Mouse (Mus musculus) urinary bladder, postnatal 10 days (tissue): ENCODE data around the gene Shisa6.
"Not testable (repeated sequence)": the region's sequence is repeated elsewhere in the genome, so short reads cannot be mapped to it uniquely, and the experiment has no call there.

Experiments
- DNase-seq: peaks from one replicate; pipeline ENCODE4 v3.0.0; 2022; ENCODE audit warnings: low spot score

Gene Shisa6

DNA sequence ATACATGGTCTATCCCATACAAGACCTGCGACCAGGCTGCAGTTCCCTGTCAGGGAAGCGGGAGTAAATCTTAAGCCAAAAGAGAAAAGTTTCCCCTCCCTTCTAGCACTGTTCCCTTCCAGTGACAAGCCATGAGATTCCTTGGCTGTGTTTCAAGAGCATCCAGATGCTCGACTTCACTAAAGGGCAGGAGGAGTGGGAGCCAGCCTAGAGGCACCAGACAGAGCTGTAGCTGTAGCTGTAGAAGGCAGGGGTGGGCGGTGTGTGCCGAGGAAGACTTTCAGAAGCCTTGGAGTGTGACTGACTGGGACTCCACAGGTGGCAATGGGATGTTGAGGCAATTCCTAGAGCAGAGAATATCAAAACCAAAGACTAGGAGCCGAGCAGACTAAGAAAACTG lies 43.3 kb downstream of the Shisa6 start:
- no peak for DNase-seq

DNA sequence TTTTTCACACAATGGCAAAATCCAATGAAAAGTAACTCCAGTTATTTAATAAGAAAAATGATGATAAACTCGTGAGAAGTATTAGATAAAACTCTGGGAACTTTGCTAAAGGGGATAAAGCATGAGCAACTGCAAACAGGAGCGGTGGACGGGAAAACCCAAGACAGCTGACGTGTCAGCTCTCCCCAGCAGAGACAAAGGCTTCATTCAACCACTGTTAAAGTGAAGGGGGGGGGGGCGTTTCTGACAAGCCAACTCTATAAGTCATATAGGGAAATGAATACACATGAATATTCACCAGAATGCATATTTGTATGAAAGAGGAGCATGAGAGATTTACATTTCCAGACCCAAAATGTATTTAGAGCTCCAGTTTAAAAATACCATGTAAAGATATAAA lies 83.1 kb downstream of the Shisa6 start:
- DNase-seq: no peak

DNA sequence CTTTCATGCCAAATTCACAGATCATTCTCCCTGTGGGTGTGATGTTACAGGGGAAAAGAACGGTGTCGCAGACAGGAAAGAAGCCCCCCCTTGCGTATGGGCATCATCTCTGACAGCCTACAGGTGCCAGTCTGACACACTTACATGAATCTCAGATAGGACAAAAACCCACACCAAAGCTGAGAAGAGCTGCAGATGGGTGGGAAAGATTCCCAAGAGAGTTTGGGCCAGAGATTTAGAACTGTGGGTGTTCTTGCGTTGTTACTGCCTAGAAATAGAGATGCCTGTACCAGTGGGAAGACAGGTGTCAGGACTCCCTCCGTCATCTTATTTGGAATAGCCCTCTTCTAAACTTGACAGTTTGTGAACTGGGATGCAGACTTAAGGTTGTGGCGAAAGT lies 99.6 kb downstream of the Shisa6 start:
- DNase-seq: no peak

DNA sequence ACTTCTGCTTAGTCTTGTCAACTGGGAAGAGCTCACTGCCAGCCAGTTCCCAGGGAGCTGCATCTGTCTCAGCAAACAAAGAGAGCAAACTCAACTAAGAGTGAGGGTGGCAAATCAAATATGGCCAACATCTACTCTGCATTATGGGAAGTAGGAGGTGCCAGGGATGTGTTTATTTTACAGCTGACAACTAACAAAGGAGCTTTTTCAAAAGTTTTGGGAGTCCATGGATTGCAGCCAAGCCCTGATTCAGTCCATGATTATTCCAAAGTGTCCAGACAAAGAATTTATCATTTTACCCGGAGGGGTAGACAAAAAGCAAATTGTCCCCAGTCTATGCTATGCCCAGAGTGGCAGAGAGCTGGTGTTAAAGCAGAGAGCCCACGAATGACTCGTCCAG lies 107.5 kb downstream of the Shisa6 start:
- DNase-seq: no peak

DNA sequence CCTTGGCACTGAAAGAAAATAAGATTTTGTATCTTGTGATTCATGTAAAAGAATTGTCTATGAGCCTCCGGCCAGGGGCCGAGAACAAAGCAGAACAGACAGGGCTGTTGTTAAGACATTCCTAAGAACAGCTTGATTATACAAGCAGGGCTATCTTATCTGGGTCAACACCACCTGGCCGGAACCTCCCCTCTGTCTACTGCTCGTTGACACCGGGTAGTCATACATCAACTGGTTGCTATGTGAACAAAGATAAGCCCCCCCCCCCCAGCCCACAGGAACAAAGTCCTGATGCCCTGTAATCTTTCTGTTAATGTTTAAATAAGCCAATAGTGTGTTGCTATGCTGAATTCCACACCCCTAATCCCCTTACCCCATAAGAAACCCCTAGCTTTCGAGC lies 117.0 kb downstream of the Shisa6 start:
- not testable (repeated sequence) for DNase-seq

DNA sequence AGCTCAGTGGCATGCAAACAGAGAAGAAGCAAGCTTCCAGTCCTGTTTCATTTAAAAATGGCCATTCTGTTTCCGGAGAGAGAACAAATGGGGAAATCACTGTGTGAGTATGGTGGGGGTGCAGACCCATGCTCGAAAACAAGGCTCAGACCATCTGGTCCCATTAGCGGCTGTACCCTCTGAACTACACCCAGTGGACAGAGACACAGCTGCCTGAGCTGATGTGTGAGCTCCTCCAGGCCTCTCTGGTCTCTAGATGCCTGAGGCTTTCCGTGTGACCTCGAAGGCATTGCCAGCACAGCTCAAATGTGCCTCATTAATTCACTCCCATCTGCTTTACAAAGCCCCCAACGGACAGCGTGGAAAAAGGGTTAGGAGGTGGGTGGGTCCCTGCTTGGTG lies 125.7 kb downstream of the Shisa6 start:
- DNase-seq: no peak

DNA sequence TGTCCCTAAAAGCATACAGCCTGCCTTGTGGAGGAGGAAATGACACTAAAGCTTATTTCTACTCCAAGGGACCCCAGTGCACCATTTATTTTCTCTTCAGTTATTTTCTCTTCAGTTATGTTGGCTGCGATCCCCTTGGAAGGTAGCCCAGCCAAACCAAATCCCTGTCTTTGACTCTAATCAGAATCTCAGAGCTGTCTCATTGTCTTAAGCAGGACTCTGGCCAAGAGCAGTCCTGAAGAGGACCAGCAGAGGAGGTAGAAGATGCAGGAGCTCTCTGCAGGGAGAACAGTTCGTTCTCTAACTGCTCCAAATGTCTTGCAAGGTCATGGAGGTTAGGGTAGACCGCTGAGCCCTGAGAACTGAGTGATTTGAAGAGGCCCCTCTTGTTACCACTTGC lies 138.2 kb downstream of the Shisa6 start:
- DNase-seq: no peak

DNA sequence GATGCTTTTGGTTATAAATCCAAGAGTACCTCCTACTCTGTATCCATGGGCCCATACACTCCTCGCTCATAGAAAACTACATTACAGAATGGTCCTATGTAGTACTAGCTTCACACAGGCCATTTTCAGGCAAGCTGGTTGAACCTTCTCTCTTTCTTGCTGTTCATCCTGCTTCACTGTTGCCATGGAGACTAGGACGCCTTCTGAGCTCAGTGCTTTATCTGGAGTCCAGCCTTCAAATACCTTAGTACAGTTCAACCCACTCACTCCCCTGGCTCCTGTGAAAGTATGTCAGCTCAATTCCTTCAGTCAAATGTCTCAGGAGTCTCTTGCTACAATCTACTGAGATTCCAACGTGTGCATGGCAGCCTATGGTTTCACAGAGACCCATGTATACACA lies 154.0 kb downstream of the Shisa6 start:
- DNase-seq: no peak

DNA sequence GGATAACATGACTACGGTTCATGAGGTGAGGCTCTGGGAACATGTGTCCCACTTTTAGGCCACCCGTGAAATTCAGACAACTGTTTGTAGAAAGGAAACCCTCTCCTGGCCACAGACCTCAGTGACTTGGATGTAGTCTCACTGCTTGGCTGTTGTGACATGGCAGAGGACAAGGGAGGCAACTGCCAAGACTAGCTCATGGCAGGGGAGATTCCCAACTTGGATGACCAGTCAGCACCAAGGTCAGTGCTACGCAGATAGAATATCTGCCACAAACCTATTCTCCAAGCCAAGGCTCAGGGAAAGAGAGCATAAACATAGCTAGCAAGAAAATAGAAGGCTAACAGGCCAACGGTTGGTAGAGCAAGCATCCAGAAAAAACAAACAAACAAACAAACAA lies 156.0 kb downstream of the Shisa6 start:
- no peak for DNase-seq

DNA sequence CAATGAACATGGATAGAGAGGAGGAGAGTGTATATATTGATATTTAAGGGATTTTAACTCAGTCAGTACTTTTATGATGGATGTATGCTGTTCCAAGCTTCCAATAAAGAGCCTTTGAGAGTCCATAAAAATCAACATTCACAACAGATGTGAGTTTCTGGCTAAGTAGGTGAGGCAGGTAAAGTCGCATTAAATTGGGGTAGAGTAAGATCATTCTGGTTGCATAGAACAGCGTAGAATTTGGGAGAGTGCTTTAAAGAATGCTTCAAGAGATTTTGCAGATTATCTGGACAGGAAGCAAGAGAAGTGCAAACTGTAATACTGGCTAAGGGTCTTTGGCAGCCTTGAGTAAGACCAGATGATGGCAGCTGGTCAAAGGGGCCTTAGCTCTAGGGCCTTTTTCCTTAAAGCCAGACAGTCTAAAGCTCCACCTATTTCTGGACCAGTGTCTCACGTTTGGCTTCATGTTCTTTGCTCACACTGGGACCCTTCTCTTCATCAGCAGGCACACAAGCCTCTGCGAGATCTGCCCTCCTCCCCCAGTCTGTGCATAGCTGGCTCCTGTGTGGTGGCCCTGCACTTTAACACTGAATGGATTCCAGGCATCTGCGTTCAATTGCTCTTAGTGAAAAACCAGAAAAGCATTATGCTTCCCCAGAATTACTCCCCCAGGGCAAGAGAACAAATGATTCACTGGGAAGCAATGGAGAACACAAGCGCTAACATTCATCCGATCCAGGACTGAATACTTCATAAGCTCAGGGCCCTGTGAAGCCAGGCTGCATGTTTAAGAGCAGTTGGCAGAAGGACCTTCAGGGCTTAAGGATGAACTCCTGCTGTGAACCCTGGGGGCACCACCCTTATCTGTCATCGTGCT lies 158.7 kb downstream of the Shisa6 start:
- DNase-seq: no peak

DNA sequence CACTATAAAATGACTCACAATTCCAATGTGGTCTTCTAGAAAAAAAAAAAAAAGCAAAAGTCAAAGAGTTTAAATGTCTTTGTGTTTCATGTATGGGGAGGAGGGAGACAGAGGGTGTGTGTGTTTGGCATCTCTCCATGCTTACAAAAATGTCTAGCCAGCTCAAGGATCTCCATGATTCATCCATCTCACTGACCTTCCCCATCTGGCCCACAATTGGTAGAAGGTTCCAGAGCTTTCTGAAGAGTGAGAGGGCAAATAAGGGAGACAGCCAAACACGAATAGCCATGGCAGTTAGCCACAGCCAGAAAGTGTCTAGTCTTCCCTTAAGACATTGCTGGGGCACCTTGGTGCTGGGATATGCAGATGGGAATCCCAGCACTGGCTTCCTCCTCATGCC lies 166.0 kb downstream of the Shisa6 start:
- no peak for DNase-seq

DNA sequence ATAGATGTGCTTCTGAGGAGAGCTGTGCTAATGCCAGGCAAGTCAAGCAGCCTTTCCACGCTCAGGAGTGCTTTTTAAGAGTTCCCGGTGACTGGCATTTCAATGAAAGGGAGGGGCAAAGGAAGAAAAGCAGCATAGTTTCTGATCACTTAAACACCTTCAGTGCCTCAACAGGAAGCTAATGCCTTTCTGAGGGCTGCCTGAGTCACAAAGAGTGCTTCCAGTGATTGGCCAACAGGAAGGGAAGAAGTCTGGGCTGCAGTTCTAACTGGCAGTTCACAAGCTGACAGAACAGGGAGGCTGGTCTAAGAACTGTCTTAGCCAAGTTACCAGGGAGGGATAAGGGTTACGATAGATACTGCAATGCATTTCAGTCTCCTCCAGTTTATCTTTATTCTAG lies 180.9 kb downstream of the Shisa6 start:
- no peak for DNase-seq

DNA sequence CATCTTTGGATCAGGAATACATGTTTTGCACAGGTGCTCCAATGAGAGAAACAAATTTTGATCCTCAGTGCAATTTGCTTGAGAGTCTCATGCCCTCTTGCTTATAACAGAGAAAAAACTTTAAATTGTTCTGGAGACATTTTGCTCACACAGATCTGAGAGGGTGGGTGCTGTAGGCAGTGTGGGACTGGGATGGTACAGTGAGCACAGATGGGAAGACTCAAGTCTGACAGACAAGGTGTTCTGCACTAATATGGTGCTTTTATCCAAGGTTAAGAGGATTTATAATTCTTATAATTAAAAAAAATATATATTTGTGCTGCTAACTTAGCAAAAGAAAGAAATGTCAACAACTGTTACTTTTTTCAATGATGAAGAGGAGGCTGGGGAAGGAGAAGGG lies 189.5 kb downstream of the Shisa6 start:
- no peak for DNase-seq

DNA sequence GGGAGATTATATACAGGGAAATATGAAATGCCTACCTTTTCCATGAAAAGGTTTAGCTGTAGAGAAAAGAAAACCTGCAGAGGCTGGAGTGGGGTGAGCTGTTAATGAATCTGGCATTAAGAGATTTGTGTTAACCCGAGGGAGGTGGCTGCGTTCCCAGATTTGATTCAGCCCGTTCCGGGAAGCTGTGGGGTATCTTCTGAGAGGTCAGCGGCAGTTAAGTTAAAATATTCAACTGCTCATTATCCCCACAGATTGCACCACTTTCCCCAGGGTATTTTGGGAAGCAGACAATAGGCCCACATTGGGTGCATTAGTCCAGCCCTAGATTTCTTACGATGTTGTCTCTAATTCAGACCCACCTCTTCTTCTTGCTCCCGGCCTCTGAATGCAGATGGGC lies 213.0 kb downstream of the Shisa6 start:
- no peak for DNase-seq

DNA sequence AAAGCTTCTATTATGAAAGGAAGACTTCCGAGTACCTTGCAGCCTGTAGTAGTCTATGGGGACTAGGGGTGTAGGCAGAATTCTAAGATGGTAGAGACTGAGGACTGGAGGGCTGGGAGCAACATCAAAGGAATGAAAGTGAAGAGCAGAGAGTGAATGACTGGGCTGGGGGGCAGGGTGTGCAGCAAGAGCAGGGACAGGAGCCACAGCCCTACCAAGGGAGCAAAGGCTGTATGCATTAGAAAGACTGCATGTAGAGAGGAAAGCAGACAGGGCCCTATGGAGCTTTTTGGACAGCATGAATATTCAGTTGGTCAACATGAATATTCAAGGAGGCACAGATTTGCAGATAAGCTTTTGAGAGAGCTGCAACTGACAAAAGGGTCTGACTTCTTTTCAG lies 221.4 kb downstream of the Shisa6 start:
- DNase-seq: no peak

DNA sequence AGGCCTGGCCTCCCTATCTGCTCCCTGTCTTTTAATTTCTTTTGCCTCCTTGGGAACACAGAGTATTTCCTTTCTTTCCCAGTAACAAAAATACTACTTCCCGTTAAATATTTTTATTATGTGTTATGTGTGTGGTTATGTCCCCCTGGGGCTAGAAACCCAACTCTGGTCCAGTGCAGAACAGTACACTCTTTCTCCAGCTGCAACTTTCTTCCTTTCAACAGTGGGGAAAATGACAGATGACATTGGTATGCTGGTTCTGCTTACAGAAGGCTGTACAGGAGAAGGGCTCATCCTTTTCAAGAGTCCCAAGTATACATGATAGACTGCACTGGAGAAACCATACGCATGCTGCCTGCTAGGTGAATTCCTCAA lies 251.1 kb downstream of the Shisa6 start:
- no peak for DNase-seq

DNA sequence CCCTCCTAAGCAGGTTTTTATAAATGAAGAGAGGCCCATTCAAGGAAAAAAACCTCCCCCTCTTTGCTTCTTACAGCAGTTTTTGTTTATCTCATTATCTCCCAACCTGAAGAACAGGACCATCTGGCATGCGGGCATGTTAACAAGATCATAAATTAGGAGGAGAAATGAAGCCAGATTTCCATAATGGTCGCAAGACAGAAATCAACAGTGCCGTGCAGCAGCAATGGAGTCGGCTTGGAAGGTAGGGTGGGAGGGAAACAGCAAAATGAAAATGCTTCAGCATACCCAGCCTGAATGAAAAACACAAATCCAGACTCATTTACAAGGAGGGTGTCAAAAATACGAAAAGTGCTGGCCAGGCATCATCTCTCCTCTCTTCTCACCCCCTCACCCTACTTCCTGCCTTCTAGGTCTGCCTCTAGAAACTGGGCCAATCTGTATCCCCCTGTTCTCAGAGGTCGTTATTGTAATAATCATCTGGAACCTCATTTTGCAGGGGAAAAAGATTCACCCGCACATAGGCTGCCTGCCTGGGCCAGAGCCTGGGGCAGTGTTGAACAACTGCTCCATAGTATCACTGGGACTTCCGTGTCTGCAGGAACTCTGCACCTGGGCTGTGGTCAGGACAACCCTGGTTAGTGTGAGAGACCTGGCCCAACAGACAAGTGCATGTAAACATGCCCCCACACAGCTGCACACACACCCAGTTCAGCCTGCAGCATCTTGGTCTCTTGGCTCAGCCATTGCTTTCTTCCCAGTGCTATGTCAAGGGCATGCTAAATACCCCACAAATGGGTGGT lies 251.7 kb downstream of the Shisa6 start:
- no peak for DNase-seq

DNA sequence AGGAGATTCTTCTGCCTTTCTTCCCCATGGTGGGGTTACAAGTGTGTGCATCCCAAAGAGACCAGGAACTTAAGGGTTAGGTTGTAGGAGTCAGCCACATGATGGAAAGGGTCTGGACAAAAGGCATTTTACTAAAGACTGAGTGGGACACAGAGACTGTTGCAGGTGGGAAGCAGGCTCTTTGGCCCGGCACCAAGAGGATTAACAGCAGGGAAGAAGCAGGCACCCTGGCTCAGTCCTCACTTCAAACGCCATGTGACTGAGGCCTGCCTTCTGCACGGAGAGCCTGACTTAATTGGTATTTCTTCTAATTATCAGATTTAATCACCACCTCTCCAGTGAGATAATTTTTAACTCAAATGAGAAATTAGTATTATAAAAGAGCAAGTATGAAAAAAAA lies 258.7 kb downstream of the Shisa6 start:
- DNase-seq: no peak

DNA sequence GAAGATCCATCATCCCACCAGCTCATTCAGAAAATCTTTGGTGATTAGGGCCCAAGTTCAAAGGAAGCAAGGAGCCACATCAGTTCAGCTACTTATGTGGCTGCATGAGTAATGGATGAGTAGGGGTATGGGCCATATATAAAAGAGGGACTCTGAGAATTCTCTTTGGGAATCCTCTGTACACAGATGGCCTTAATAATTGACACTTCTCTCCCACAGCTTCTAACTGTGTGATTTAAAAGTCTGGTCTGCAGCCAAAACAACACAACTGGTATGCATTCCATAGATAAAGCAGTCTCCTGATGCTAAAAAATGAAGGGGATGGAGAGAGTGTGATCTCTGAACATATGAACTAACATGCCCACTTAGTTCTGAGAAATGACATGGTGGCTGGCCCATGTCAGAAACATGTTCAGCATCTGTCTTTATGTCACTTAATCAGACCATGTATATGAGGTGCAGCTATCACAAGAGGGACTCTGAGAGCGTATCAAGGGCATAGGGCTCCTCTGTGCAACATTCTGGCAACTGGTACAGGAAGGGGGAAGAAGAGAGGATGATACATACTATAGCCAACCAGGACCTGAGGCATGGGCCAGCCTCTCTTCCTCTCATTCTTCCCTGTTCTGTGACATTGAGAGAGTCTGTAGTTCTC lies 260.3 kb downstream of the Shisa6 start:
- DNase-seq: no peak

DNA sequence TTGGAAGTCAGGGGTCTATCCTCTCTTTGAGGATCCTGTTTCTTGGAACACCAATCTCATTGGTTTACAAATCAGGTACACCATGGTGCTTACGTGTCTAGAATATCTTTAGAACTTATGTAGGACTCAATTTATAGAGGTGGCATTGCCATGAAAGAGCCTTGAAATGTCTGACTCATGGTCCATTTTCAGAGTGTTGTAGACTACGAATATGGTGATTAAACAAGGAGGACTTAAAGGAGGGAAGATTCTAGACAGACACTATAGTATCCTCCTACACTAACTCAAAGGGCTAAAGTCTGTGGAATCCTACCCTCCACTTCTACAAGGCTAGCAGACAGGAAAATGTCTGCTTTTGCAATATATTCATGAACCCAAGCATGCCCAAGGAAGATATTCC lies 265.6 kb downstream of the Shisa6 start:
- no peak for DNase-seq

DNA sequence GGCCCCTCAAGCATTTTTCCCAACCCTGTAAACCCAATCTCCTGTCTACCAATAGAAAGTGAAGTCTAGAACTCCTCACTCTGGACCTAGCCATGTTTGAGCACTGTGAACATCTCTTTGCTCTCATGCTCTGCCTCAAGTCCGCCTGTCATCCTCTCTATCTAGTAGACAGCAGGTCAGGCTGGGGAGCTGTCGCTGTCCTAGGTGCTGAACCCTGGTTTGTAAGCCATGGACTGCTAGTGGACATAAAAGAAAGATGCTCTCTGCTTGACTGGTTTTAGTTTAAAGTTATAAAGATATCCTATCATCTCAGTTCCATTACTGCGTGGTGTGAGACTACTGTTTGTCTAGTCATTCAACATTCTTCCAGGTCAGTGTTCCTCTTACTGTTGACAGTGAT lies 266.9 kb downstream of the Shisa6 start:
- DNase-seq: no peak

DNA sequence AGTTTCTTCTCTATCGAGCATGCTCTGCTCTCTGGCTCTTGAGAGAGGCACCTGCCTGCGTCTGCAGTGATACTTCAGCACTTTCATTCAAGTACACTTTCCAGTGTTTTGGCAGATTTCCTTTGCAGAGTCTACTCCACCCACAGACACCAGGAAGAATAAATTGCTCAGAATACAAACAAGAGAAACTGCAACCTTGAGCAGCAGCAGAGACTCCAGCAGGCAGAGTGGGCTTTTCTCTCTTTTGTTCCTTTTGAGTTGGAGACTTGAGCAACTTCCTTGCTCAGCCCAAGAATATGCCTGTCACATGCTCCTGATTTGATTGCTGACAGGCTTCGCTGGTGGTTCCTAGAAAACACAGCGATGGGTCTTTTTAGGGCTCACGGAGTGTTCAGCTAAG lies 278.6 kb downstream of the Shisa6 start:
- no peak for DNase-seq

DNA sequence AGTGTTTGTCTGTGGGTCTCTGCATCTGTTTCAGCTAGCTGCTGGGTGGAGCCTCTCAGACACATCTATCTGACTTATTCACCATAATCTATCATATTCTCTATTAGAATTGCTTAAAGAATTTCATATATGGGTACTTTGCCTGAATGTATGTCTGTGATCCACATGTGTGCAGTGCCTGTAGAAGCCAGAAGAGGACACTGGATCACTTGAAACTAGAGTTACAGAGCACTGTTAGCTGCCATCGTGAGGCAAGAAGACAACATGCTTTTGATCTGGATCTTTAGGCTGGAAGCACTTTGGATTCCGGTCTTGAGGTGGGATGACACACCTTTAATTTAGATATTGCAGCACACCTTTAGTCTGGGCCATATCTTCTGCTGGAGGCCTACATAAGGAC lies 289.2 kb downstream of the Shisa6 start:
- no peak for DNase-seq
